Mouse (Mus musculus) midbrain, embryonic 14.5 days (tissue): ENCODE results near the gene Prrc2a. TPM values are rescaled to one million over a fixed set of nuclear protein-coding genes. Genes with fewer than 3 reads are reported as not detected.

Experiments
- ATAC-seq: fragments of 200-750 bp; cut with Nextera tagmentation; 2 replicates; pipeline ENCODE4 v1.8.0; 2017; ENCODE audit warnings: moderate number of reproducible peaks, moderate library complexity; ENCODE audit not compliant: low FRiP score, low TSS enrichment
- DNase-seq: peaks from one replicate; pipeline ENCODE4 v3.0.0-alpha.2; 2015
- H3K27ac ChIP-seq: fragments of 300-500 bp; sonication (generic); replicated peaks from 2 replicates; pipeline ENCODE4 v1.5.1; 2014; ENCODE audit warnings: mild to moderate bottlenecking, low read depth, low read length, moderate library complexity
- H3K27me3 ChIP-seq: fragments of 300-500 bp; sonication (generic); 2 replicates; pipeline ENCODE4 v1.6.1; 2014; ENCODE audit warnings: low read length, control low read depth, mixed read lengths; ENCODE audit not compliant: control insufficient read depth, insufficient read depth
- H3K36me3 ChIP-seq: fragments of 300-500 bp; sonication (generic); 2 replicates; pipeline ENCODE4 v1.6.1; 2014; ENCODE audit warnings: low read length, control low read depth; ENCODE audit not compliant: control insufficient read depth, insufficient read depth
- H3K4me1 ChIP-seq: fragments of 300-500 bp; sonication (generic); 2 replicates; pipeline ENCODE4 v1.6.1; 2014; ENCODE audit warnings: mild to moderate bottlenecking, antibody characterized with exemption, low read length, control low read depth; ENCODE audit not compliant: control insufficient read depth, insufficient read depth
- H3K4me2 ChIP-seq: fragments of 300-500 bp; sonication (generic); 2 replicates; pipeline ENCODE4 v1.6.1; 2014; ENCODE audit warnings: mild to moderate bottlenecking, low read length, moderate library complexity
- H3K4me3 ChIP-seq: fragments of 300-500 bp; sonication (generic); replicated peaks from 2 replicates; pipeline ENCODE4 v1.5.1; 2014; ENCODE audit warnings: low read depth, low read length
- H3K9ac ChIP-seq: fragments of 300-500 bp; sonication (generic); replicated peaks from 2 replicates; pipeline ENCODE4 v1.6.1; 2014; ENCODE audit warnings: mild to moderate bottlenecking, low read length, moderate library complexity
- H3K9me3 ChIP-seq: fragments of 300-500 bp; sonication (generic); 2 replicates; pipeline ENCODE4 v1.6.1; 2016; ENCODE audit warnings: low read length, control low read depth, mixed read lengths; ENCODE audit not compliant: control insufficient read depth
- WGBS: fragments of 180-500 bp; shearing (Covaris S2); extraction: QIAGEN DNeasy Blood & Tissue Kit; methylation state at CpG from one replicate; pipeline ENCODE4 v1.1.7; 2014; 5-methylcytosine and 5-hydroxymethylcytosine counted together
- microRNA-seq: library from miRNA; unstranded; fragments of <30 nt; microRNA quantifications from one replicate; pipeline ENCODE4, GENCODE M21; 2016
- polyA plus RNA-seq: library from polyadenylated mRNA; unstranded; fragments of >200 nt; fragmentation: Nextera tagmentation; extraction: Ambion mirVana; gene quantifications from 2 replicates; pipeline ENCODE4 v1.2.1, GENCODE M21; 2014

Gene Prrc2a
- polyA plus RNA-seq, 1 experiment from 2014 or later: 194 TPM

- H3K27ac ChIP-seq: no peak overlapping the region
These were observed 62.4 kb downstream of the Prrc2a start for GRCm38 (mm10) chr17:35102299-35102698.

GRCm38 (mm10) chr17:35101161-35101560, 63.5 kb downstream of the Prrc2a start:
- DNase-seq (no peak), ATAC-seq (no peak)
- H3K27me3 ChIP-seq: no peaks in the 10 kb centered on the region
- peaks cover 85% of the 10 kb centered on the region for H3K36me3 ChIP-seq
- H3K4me1 ChIP-seq: 0 out of 2 replicates have a peak, but pooled peaks cover 3% of the 10 kb centered on the region
- H3K27ac ChIP-seq: no peak overlapping the region
- WGBS: 89% methylated on average over 11 of the region's 11 CpGs
- no peak overlapping the region for H3K4me3 ChIP-seq
- H3K9ac ChIP-seq: no peak overlapping the region
- H3K4me2 ChIP-seq: no peak overlapping the region
- no peaks in the 10 kb centered on the region for H3K9me3 ChIP-seq

More at GRCm38 (mm10) chr17:35102299-35102698, 62.4 kb downstream of the Prrc2a start:
- Histone ChIP-seq H3K4me2 (no peak overlapping the region), H3K9me3 (no peaks in the 10 kb centered on the region), H3K9ac (no peak overlapping the region), H3K27me3 (no peaks in the 10 kb centered on the region), H3K36me3 (peaks cover 74% of the 10 kb centered on the region), H3K4me3 (no peak overlapping the region), H3K4me1 (0 out of 2 replicates have a peak, but pooled peaks cover 3% of the 10 kb centered on the region)
- ATAC-seq (no peak), DNase-seq (no peak)
- 79% methylated on average over 8 of the region's 8 CpGs for WGBS

DNA sequence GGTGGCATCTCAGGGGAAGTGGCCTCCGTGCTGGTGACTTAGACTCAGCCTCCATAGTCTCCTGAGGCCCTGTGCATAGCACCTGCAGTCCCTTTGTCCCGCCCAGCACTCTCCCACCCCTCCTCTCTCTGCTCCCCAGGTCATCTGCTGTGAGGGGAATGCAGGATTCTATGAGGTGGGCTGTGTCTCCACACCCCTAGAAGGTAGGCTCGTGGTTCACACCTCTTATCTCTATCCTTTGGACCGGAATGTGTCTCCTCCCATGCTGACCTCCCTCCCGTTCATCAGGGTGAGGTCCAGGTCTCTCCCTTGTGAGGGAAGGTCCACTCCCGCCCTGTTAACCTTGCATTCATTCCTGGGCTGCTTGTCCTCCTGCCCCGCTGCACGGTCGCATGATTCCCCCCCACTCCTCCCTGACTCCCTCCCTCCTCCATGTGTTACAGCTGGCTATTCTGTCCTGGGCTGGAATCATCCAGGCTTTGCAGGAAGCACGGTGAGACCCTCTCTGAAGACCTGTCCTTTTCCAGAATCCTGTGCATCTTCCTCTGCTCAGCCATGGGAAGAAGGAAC, 64.4 kb downstream of the Prrc2a start:
- ATAC-seq (no peak), DNase-seq (no peak)
- WGBS: 67% methylated on average over 10 of the region's 10 CpGs
- Histone ChIP-seq H3K27ac (no peak overlapping the region), H3K4me3 (no peak overlapping the region), H3K4me1 (no peaks in the 10 kb centered on the region), H3K9me3 (no peaks in the 10 kb centered on the region), H3K9ac (no peak overlapping the region), H3K36me3 (peaks cover 93% of the 10 kb centered on the region), H3K4me2 (no peak overlapping the region), H3K27me3 (no peaks in the 10 kb centered on the region)

Small RNAs within 50 kb of the gene (microRNA-seq; reads per million reads assigned to microRNA genes)
- not detected for gene Mir6973a
- not detected for gene Mir6974

Other genes with a start within 250 kb of the Prrc2a start
- gene Neu1, start 233.6 kb downstream of the Prrc2a start, polyA plus RNA-seq: 25.1 and 28.2 TPM in 2 replicates
- 0.17 and 0.53 TPM in 2 replicates for gene Hspa1b, start 205.7 kb downstream of the Prrc2a start, polyA plus RNA-seq
- gene Gm20481, start 195.0 kb downstream of the Prrc2a start, polyA plus RNA-seq: 1.1 and 2.3 TPM in 2 replicates
- gene Hspa1a, start 192.7 kb downstream of the Prrc2a start, polyA plus RNA-seq: 5.6 and 8.1 TPM in 2 replicates
- 1.6 and 2.3 TPM in 2 replicates for gene Hspa1l, start 192.2 kb downstream of the Prrc2a start, polyA plus RNA-seq
- gene Lsm2, start 183.0 kb downstream of the Prrc2a start, polyA plus RNA-seq: 103 and 110 TPM in 2 replicates
- 43.4 and 51.1 TPM in 2 replicates for gene Vars, start 163.9 kb downstream of the Prrc2a start, polyA plus RNA-seq
- 0.12 and 0.16 TPM in 2 replicates for gene Vwa7, start 148.3 kb downstream of the Prrc2a start, polyA plus RNA-seq
- 2.0 and 2.2 TPM in 2 replicates for gene Sapcd1, start 136.9 kb downstream of the Prrc2a start, polyA plus RNA-seq
- gene Msh5, start 118.2 kb downstream of the Prrc2a start, polyA plus RNA-seq: 2.1 and 2.8 TPM in 2 replicates
- 17.7 and 22.8 TPM in 2 replicates for gene Clic1, start 114.9 kb downstream of the Prrc2a start, polyA plus RNA-seq
- gene Ddah2, start 105.9 kb downstream of the Prrc2a start, polyA plus RNA-seq: 375 and 392 TPM in 2 replicates
- gene Ly6g6c, start 99.5 kb downstream of the Prrc2a start, polyA plus RNA-seq: not detected in 2 replicates
- gene Mpig6b, start 98.7 kb downstream of the Prrc2a start, polyA plus RNA-seq: 0.11 and 0.21 TPM in 2 replicates
- gene Ly6g6e, start 88.0 kb downstream of the Prrc2a start, polyA plus RNA-seq: 0.62 TPM in 1 of 2 replicates, not detected in the other
- gene Ly6g6d, start 86.8 kb downstream of the Prrc2a start, polyA plus RNA-seq: 0.78 and 1.5 TPM in 2 replicates
- gene Ly6g6f, start 79.3 kb downstream of the Prrc2a start, polyA plus RNA-seq: not detected in 2 replicates
- gene Abhd16a, start 75.6 kb downstream of the Prrc2a start, polyA plus RNA-seq: 79.4 and 86.0 TPM in 2 replicates
- not detected in 2 replicates for gene Ly6g5c, start 56.6 kb downstream of the Prrc2a start, polyA plus RNA-seq
- 1.3 TPM in 2 replicates for gene Ly6g5b, start 49.5 kb downstream of the Prrc2a start, polyA plus RNA-seq
- gene Gpank1, start 43.4 kb downstream of the Prrc2a start, polyA plus RNA-seq: 24.2 and 25.4 TPM in 2 replicates
- 328 and 334 TPM in 2 replicates for gene Csnk2b, start 42.8 kb downstream of the Prrc2a start, polyA plus RNA-seq
- 6.0 and 6.8 TPM in 2 replicates for gene D17H6S53E, start 38.5 kb downstream of the Prrc2a start, polyA plus RNA-seq
- 0.57 TPM in 1 of 2 replicates, not detected in the other for gene Apom, start 32.8 kb downstream of the Prrc2a start, polyA plus RNA-seq
- gene Bag6, start 29.7 kb downstream of the Prrc2a start, polyA plus RNA-seq: 122 and 136 TPM in 2 replicates
- gene Aif1, start 11.2 kb upstream of the Prrc2a start, polyA plus RNA-seq: 3.3 and 8.8 TPM in 2 replicates
- 3.8 and 9.0 TPM in 2 replicates for gene Lst1, start 23.5 kb upstream of the Prrc2a start, polyA plus RNA-seq
- 0.74 and 0.84 TPM in 2 replicates for gene Ltb, start 29.5 kb upstream of the Prrc2a start, polyA plus RNA-seq
- gene Tnf, start 37.1 kb upstream of the Prrc2a start, polyA plus RNA-seq: not detected in 2 replicates
- 0.20 and 0.73 TPM in 2 replicates for gene Lta, start 40.5 kb upstream of the Prrc2a start, polyA plus RNA-seq
- not detected in 2 replicates for gene Gm16181, start 55.9 kb upstream of the Prrc2a start, polyA plus RNA-seq
- gene Atp6v1g2, start 68.8 kb upstream of the Prrc2a start, polyA plus RNA-seq: 78.1 and 99.0 TPM in 2 replicates
- 3.8 and 7.3 TPM in 2 replicates for gene Nfkbil1, start 70.9 kb upstream of the Prrc2a start, polyA plus RNA-seq
- 386 and 390 TPM in 2 replicates for gene Ddx39b, start 76.8 kb upstream of the Prrc2a start, polyA plus RNA-seq
- gene H2-D1, start 97.8 kb upstream of the Prrc2a start, polyA plus RNA-seq: 68.5 and 74.3 TPM in 2 replicates
- gene H2-Q1, start 155.5 kb upstream of the Prrc2a start, polyA plus RNA-seq: 0.16 TPM in 1 of 2 replicates, not detected in the other
- gene H2-Q2, start 177.3 kb upstream of the Prrc2a start, polyA plus RNA-seq: 1.5 and 1.8 TPM in 2 replicates
- gene H2-Q4, start 214.7 kb upstream of the Prrc2a start, polyA plus RNA-seq: 0.18 and 0.80 TPM in 2 replicates